Mouse (Mus musculus) forebrain, postnatal 0 days (tissue): ENCODE results near the gene Atxn1. TPM values are rescaled to one million over a fixed set of nuclear protein-coding genes. Genes with fewer than 3 reads are reported as not detected.
A peak's percentile ranks its signal among the peaks of the same experiment; 100 is the strongest.

ENCODE experiments used
- ATAC-seq: fragments of 200-750 bp; cut with Nextera tagmentation; 2 replicates; pipeline ENCODE4 v1.8.0; 2017; ENCODE audit warnings: mild to moderate bottlenecking, moderate library complexity
- DNase-seq: peaks from one replicate; pipeline ENCODE4 v3.0.0-alpha.2; 2015
- H3K27ac ChIP-seq: fragments of 300-500 bp; sonication (generic); 2 replicates; pipeline ENCODE4 v1.5.1; 2014; ENCODE audit warnings: low read depth, mild to moderate bottlenecking, antibody characterized with exemption, low read length, moderate library complexity, mixed read lengths
- H3K27me3 ChIP-seq: fragments of 300-500 bp; sonication (generic); 2 replicates; pipeline ENCODE4 v1.6.1; 2014; ENCODE audit warnings: mild to moderate bottlenecking, low read length, mixed read lengths; ENCODE audit not compliant: insufficient read depth
- H3K36me3 ChIP-seq: fragments of 300-500 bp; sonication (generic); 2 replicates; pipeline ENCODE4 v1.6.1; 2014; ENCODE audit warnings: mild to moderate bottlenecking, moderate library complexity; ENCODE audit not compliant: insufficient read depth
- H3K4me1 ChIP-seq: fragments of 300-500 bp; sonication (generic); 2 replicates; pipeline ENCODE4 v1.6.1; 2014; ENCODE audit warnings: antibody characterized with exemption; ENCODE audit not compliant: insufficient read depth
- H3K4me2 ChIP-seq: fragments of 300-500 bp; sonication (generic); 2 replicates; pipeline ENCODE4 v1.6.1; 2014; ENCODE audit warnings: low read depth, mild to moderate bottlenecking, moderate library complexity
- H3K4me3 ChIP-seq: fragments of 300-500 bp; sonication (generic); 2 replicates; pipeline ENCODE4 v1.5.1; 2014; ENCODE audit warnings: low read depth, low read length, mixed read lengths
- H3K9ac ChIP-seq: fragments of 300-500 bp; sonication (generic); 2 replicates; pipeline ENCODE4 v1.6.1; 2014; ENCODE audit warnings: mild to moderate bottlenecking
- H3K9me3 ChIP-seq: fragments of 300-500 bp; sonication (generic); 2 replicates; pipeline ENCODE4 v1.6.1; 2016; ENCODE audit warnings: low read length
- CTCF ChIP-seq: sonication (generic); IDR thresholded peaks from 2 replicates; pipeline ENCODE4 v1.5.1; 2016; ENCODE audit warnings: antibody characterized with exemption, control low read depth, low read depth
- WGBS: fragments of 180-500 bp; shearing (Covaris S2); extraction: QIAGEN DNeasy Blood & Tissue Kit; methylation state at CpG from one replicate; pipeline ENCODE4 v1.1.7; 2014; 5-methylcytosine and 5-hydroxymethylcytosine counted together
- polyA plus RNA-seq: library from polyadenylated mRNA; unstranded; fragments of >200 nt; fragmentation: Nextera tagmentation; extraction: Ambion mirVana; gene quantifications from 2 replicates; pipeline ENCODE4 v1.2.1, GENCODE M21; 2015
- total RNA-seq: library from RNA; depleted of rRNA; stranded (reverse); fragments of >200 nt; gene quantifications from 2 replicates; pipeline ENCODE4 v1.2.3, GENCODE M21; 2014

The Atxn1 gene
- total and polyA plus RNA-seq, 2 experiments from 2014 or later = 13.0 to 32.3 TPM

GRCm38 (mm10) chr13:45579751-45580150 is 385.1 kb downstream of the Atxn1 start:
- DNase-seq = no peak
- Histone ChIP-seq H3K4me1 (no peaks in the 10 kb centered on the region), H3K36me3 (no peaks in the 10 kb centered on the region), H3K27ac (no peak overlapping the region), H3K4me3 (no peak overlapping the region), H3K9ac (no peak overlapping the region), H3K27me3 (no peaks in the 10 kb centered on the region), H3K9me3 (no peaks in the 10 kb centered on the region), H3K4me2 (no peak overlapping the region)
- no peak for ATAC-seq
- 88% methylated on average over 3 of the region's 3 CpGs for WGBS
- no peak for TF ChIP-seq CTCF

- Histone ChIP-seq H3K9ac (no peak overlapping the region), H3K27ac (no peak overlapping the region), H3K4me2 (no peak overlapping the region), H3K27me3 (no peaks in the 10 kb centered on the region), H3K36me3 (no peaks in the 10 kb centered on the region), H3K4me3 (no peak overlapping the region), H3K9me3 (no peaks in the 10 kb centered on the region), H3K4me1 (no peaks in the 10 kb centered on the region)
- peak; percentile 35; the same call in 1 of the 2 replicates for TF ChIP-seq CTCF
- 39% methylated on average over 2 of the region's 2 CpGs for WGBS
- DNase-seq (peak; percentile 24), ATAC-seq (peak; percentile 53; the same call in 1 of the 2 replicates)
Observed at GRCm38 (mm10) chr13:45577784-45578183, 387.0 kb downstream of the Atxn1 start.

- Histone ChIP-seq H3K27me3 (no peaks in the 10 kb centered on the region), H3K4me3 (no peak overlapping the region), H3K9ac (no peak overlapping the region), H3K36me3 (no peaks in the 10 kb centered on the region), H3K9me3 (no peaks in the 10 kb centered on the region), H3K4me1 (no peaks in the 10 kb centered on the region), H3K4me2 (no peak overlapping the region), H3K27ac (no peak overlapping the region)
- DNase-seq = no peak
- 67% methylated on average over 5 of the region's 5 CpGs for WGBS
- ATAC-seq = no peak
- TF ChIP-seq CTCF = no peak
Observed at GRCm38 (mm10) chr13:45577366-45577765, 387.4 kb downstream of the Atxn1 start.

DNA sequence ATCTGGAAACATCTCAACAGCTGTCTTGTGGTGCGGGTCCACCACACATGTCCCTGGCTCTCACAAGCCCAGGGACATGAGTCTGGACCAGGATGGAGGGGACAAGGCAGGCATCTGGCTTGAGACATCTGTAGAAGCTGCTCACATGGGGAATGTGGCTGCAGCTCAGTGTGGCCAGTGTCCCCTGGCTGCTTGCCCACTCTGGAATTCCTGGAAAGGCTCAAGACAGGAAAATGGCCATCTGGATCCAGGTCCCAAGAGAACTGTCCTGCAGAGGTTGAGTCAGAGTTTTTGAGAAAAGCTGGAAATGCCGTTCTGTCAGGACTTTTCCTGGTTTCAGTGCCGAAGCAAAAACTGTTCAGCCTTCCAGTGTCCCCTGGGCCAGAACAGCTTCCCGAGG is 388.6 kb downstream of the Atxn1 start:
- no peak for TF ChIP-seq CTCF
- no peak overlapping the region for H3K4me3 ChIP-seq
- DNase-seq (no peak), ATAC-seq (no peak)
- no peaks in the 10 kb centered on the region; the same call in 1 of the 2 replicates for H3K4me1 ChIP-seq
- no peaks in the 10 kb centered on the region for H3K9me3 ChIP-seq
- H3K9ac ChIP-seq = no peak overlapping the region
- no peaks in the 10 kb centered on the region for H3K27me3 ChIP-seq
- no peaks in the 10 kb centered on the region for H3K36me3 ChIP-seq
- no peak overlapping the region for H3K4me2 ChIP-seq
- 80% methylated on average over 4 of the region's 4 CpGs for WGBS
- no peak overlapping the region for H3K27ac ChIP-seq

DNA sequence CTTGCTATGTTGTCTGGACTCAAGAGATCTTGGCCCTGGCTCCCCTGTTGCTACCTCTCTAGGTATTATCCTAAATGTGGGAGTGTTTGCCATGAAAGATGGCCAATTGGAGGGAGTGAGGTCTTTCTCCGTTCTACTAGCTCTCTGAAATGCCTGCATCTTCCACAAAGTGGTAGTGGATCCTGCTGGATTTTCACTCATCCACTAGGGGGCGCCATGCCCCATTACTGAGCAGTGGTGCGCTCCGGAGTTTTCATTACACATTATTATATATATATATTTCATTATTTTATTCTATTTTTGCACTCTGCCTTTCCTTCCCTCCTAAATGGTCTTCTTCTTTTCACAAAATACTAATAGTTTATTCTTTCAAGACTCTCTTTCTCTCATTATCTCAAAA is 392.0 kb downstream of the Atxn1 start:
- no peaks in the 10 kb centered on the region for H3K36me3 ChIP-seq
- peak; percentile 82 for TF ChIP-seq CTCF
- no peaks in the 10 kb centered on the region for H3K27me3 ChIP-seq
- WGBS = 31% methylated on average over 4 of the region's 4 CpGs
- H3K4me1 ChIP-seq = no peaks in the 10 kb centered on the region; the same call in 1 of the 2 replicates
- ATAC-seq (no peak), DNase-seq (peak; percentile 82)
- no peak overlapping the region for H3K9ac ChIP-seq
- no peak overlapping the region for H3K27ac ChIP-seq
- H3K4me2 ChIP-seq = no peak overlapping the region
- H3K4me3 ChIP-seq = no peak overlapping the region
- no peaks in the 10 kb centered on the region for H3K9me3 ChIP-seq

GRCm38 (mm10) chr13:45571795-45572262 is 393.0 kb downstream of the Atxn1 start:
- ATAC-seq (peak; percentile 93), DNase-seq (peak; percentile 93)
- Histone ChIP-seq H3K4me2 (peak overlapping the region; percentile 35), H3K9me3 (no peaks in the 10 kb centered on the region), H3K36me3 (0 out of 2 replicates have a peak, but pooled peaks cover 3% of the 10 kb centered on the region), H3K9ac (no peak overlapping the region), H3K4me1 (no peaks in the 10 kb centered on the region; the same call in 1 of the 2 replicates), H3K4me3 (peak overlapping the region; percentile 14; the same call in 1 of the 2 replicates), H3K27me3 (no peaks in the 10 kb centered on the region), H3K27ac (peak overlapping the region; percentile 22; the same call in 1 of the 2 replicates)
- TF ChIP-seq CTCF = peak; percentile 96
- 2% methylated on average over 6 of the region's 6 CpGs for WGBS

- Histone ChIP-seq H3K27me3 (no peaks in the 10 kb centered on the region), H3K4me3 (no peak overlapping the region), H3K27ac (no peak overlapping the region), H3K36me3 (peaks cover 15% of the 10 kb centered on the region), H3K4me2 (no peak overlapping the region), H3K9me3 (no peaks in the 10 kb centered on the region), H3K9ac (no peak overlapping the region), H3K4me1 (no peaks in the 10 kb centered on the region; the same call in 1 of the 2 replicates)
- WGBS = 77% methylated on average over 7 of the region's 7 CpGs
- DNase-seq (no peak), ATAC-seq (no peak)
- TF ChIP-seq CTCF = no peak
Observed at GRCm38 (mm10) chr13:45569932-45570331, 394.9 kb downstream of the Atxn1 start.
